Mouse (Mus musculus) c-Kit-positive CD71-positive TER-119-positive erythroid progenitor cells, embryonic 14.5 days (primary cell): ENCODE measurements around the gene Pde10a.

ENCODE experiments used
- DNase-seq: peaks from one replicate; pipeline ENCODE4 v3.0.0-alpha.2; 2013; ENCODE audit warnings: low spot score

Pde10a gene

DNA sequence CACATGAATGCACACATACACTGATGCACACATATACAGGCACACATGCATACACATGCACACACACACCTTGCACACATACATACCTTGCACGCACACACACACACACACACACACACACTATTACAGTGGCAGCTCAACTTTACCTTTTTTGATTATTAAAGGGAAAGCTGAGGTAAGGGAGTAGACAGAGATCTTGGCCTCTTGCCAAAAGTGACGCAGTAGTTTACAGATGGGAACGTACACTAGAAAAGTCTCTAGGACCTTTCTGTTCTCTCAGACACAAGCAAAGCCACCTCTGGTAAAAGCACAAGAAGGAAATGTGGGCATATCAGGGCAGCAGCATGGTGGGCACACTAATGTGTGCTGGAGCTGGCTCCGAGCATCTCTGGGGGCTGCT is 317.5 kb downstream of the Pde10a start:
- DNase-seq: no peak

DNA sequence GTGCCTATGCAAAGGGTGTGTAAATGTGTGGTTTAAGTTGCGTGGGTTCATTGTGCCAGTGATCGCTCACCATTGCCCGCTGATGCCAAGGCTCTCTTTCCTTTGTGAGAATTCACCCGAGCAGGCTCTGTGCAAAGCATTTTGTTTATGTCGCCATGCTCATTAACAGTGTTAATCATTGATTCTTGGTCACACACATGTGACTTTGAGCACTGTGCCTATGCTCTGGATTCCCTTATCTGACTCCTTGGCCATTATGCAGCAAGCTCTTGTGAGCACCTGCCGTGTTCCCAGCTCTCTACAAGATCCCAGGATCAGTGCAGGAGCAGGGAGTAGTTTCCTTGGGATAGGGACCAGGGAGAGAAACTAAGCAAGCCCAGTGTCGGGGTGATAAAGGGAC is 318.8 kb downstream of the Pde10a start:
- no peak for DNase-seq

DNA sequence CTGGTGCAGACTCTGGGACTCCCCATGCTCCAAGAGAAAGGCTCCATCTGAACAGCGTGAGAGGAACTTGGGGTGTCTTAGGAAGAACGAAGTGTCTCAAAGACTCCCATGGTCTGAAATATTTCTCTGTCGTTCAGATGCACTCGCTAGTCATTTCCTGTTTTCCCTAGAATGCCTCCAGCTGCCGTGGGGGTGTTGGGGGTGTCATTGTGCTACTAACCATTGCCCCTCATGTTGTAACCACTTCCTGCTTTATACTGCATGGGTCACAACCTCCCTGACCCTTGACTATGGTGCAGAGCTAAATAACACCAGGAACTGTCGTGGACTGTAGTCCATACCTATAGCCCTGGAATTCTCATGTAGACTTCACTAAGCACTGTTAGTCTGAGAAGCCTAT is 321.3 kb downstream of the Pde10a start:
- DNase-seq: no peak

DNA sequence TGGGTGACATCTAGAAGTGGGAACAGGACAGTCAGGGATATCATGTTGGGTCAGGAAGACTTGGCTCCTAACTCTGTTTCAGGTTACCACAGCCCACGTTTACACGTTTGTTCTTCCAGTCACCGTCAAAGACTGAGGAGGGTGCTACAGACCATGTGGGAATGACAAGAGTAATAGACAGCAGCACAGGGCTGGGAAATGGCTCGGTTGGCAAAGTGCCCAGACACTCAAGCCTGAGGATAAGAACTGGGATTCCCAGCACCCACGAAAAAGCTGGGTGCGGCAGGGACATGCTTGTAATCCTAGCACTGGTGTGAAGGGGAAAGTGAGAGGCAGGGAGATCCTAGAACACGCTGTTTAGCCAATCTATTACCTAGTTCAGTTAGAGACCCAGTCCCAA is 322.4 kb downstream of the Pde10a start:
- DNase-seq: no peak

DNA sequence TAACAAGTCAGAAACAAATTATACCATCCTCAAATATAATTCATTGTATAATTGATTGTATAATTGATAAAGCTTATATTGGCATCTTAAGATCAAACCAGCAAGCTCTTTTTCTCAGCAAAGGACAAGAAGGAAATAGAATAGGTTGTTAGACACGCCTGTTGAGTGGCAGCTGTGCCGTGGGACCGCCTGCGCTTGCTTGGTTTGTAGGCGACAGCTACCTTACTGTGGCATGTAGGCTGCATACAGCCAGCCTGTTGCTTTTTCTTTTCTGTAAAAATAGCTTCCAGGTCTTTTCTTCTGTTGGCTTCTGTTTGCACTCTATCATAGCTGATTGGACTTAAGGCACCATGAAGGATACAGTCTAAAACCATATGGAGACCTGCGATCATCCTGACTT is 326.7 kb downstream of the Pde10a start:
- no peak for DNase-seq

DNA sequence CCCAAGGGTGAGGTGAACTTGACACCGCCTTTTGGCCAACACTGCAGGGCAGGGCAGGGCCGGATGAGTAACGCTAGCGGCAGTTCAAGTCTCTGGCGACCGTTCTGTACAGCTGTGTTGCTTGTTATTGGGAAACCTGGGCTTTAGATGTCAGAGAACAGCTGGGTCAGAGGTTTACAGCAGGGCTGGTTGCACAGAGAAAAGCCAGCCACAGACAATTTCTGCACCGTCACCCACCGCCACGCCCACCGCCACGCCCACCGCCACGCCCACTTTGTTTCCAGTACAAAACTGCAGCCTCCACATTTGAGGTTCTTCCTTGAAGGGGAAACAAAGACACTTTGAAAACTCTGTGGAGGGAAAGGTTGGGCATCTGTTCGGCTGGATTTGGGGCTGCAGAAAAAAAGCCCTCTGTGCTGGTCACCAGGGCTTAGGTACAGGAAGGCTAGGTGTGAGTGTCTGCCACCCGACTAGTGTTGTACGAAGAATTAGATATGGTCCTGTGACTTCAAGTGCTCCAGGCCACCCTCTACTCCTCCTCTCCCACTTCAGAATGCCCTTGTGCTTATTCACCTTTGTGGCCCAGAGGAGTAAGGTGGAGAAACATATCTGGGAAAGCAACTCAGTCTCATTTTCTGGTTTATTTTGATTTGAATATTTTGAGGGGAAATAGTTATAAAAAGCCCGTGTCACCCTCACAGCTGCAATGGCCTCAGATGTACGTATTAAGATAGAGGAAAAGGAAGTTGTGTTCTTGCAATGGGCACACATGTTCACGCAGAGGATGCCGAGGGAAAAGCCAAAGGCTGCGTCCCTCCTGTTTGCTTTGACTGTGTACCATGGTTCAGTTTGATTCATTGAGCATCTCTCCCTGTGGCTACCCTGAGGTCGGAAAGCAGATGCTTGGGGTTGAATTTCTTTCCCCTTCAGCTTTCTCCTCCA is 331.5 kb downstream of the Pde10a start:
- no peak for DNase-seq

DNA sequence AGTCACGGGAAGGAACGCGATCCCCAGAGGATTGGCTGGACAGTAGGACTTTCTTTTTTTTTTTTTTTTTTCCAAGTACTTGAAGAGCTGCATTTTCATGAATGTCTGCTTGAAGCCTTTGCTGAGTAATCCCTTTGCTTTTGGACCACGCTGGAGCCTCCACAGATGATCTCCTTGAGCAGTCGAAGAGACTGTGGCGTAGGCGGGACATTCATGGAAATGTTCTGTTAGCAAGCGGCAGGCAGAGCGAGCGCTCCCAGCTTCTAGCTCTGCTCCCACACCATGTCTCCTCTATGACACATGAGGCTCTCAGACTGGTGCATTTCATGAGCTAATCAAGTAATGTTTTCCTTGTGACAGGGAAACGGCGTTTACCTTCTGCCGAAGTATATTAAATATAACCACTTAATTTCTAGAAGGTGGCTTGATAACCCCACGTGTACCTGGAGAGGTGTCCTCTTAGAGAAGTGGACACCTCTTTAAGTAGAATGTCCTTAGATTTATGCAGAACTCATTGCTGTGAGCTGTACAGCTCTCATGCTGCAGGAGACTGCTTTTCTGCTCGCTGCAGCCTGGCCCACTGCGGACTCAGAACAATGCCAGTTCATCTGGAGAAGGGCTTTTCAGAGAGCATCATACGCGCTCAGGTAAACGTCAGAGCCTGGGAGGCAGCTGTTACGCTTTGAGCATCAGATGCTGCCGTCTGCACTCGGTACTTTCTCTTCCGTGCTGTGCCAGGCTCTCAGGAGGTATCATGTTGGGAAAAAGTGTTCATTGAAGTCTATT is 333.7 kb downstream of the Pde10a start:
- no peak for DNase-seq

DNA sequence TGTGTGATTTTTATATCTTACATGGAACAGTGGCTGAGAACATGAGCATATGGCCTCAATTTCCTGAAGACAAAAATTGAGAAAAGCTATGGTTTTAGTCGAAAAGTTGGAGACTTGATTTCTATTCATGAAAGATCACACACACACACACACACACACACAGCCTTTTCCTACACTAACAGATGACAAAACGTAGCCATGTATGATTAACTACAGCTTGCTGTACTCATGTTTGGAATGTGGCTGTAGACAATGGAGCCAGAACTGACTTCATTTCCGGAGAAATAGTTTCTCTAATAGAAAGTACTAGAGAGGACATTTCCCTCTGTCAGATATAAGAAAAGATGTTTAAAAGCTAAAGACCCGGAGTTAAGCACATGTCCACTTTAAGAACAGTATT is 334.3 kb downstream of the Pde10a start:
- no peak for DNase-seq

DNA sequence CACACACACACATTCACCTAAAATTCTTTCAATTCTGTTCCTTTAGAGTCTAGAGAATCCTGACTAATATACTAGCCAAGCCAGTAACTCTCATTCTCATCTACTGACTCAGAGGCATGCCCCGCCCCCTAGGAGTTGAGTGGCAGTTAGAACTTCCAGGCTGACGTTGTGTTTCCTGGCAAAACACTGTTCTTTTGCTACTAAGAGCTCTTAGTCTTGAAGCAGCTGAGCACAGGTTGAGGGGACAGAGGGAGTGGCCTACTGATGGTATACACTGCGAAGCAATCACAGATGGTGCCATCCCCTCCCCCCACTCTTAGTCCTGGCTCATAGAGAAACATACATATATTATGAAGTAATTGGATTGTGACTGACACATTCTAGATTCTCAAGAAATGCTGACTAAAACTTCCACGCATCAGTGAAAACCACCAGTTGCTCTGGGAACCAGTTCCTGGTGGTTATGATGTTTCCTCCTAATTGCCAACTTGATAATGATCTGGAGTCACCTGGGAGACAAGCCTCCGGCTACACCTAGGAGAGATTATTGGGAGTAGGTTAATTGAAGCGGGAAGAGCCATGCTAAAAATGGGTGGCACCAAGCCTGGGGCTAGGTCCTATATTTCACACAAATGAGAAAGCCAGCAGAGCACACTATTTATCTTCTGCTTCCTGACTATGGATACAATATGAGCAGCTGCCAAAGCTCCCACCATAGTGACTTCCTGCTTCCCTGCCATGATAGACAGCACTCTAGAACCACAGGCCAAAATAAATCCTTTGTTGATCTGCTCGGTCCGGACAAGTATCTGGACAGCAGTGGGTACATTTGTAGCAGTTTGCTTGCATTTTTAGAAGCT is 339.7 kb downstream of the Pde10a start:
- DNase-seq: no peak

DNA sequence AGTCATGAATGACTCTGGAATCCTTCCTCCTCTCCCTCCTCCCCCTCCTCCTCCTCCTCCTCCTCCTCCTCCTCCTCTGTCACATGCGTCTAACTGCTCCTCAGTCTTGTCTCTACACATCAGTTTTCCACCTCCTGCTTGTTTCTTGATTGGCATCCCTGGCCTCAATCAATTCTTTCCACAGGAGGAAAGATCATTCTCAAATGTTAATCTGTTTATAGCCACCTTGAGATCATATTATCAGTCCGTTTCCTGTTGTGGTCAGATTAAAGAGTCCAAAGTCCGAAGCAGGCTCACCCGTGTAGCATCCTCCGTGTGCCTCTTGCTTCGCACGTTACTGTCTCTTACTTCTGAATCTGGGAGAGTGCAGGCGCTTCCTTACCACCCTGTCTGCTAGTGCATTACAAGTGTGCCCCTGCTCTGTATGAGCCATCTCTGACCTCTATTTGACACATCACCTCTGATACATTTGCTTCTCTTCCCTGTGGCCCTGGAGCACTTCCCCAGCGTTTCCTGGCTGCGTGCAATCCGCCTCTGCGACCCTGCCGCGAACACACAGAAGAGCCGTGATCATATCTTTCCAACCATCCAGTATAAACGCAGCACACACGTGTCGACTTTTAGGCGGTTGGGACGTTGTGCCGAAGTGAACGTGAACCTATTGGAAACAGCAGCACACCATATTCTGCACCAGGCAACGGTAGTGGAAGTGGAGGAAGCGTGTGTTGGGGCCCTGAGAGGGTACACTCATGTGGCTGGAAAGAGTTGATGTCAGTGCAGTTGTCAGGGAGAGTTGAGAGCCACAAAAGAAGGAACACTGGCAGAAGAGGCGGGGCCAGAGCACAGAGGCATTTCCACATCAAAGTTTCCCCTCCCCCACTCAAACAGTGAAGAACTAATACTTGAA is 342.4 kb downstream of the Pde10a start:
- no peak for DNase-seq

DNA sequence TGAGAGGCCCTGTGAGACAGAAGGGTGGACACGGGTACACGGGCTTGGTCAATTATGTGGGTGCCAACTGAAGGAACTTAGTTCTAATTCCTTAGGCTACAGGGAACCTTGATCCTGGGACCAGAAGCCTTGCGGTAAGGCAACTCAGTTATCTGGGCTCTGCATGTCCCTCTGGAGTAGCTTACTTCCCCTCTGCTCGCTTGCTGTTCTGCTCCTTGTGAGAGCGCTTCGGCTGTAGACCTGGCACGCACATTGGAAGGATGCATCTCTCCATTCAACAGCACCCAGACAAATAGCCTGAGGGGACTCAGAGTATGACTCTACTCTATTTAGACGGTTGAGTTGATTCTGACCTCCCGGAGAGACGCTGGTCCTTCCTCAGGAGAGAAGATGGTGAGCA is 344.1 kb downstream of the Pde10a start:
- DNase-seq: no peak

DNA sequence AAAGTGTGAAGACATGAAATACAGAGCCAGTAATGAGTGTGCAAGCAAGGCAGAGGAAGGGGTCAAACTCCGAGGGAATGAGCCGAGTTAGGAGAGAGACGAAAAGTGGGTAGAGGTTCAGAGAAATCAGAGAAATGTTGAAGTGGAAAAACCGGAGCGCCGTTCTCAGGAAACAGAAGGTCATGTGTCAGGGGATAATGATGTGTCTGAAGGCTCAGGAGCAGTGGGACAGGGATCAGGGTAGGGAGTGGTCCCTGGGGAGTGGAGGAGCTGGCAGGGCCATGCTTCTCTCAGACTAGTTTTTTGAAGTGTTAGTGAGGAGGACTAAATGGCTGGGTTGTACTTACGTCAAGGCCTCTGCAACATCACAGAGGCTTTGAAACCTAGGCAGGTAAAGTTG is 345.7 kb downstream of the Pde10a start:
- DNase-seq: no peak

DNA sequence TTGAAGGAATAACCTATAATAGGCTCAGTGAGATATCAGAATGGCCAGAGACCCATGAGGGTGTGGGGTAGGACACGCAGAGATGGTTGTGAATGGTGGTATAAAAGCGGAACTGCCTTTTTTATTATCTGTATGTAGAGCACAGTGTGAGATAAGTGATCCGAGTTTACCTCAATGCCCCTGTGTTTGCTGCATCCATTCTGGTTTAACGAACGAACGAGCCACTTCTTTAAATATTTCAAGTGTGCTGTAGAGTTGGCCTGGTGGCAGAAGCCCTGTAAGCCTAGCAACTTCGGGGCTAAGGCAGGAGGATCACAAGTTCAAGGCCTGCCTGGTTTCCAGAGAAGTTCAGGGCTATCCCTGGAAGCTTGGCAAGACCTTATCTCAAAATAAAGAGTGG is 346.2 kb downstream of the Pde10a start:
- no peak for DNase-seq

DNA sequence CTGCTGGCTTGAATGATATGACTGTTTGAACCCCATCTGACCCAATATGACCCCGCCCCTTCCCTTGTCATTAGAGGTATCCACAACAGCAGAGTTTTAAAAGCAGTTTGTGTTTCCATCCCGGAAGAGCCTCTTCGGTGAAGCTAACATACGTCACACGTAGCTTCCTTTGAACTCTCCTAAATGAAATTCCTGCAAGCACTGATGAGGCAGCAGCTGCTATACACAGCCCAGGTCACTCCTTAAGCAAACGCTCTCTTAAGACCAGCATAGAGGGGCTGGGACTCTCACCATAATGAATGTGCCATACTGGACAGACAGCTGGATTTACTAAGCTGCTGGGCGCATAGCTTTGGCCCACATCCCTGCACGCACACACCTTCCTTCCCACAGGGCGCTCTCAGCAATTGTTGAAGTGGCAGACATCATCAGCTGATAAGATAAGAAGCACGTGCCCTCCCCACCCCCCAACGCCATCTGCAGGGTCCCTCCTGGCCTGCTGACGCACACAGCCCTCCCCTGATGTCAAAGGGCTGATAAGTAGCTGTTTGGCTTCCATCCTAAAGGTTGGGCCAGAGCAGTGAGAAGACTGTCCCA is 346.9 kb downstream of the Pde10a start:
- no peak for DNase-seq

DNA sequence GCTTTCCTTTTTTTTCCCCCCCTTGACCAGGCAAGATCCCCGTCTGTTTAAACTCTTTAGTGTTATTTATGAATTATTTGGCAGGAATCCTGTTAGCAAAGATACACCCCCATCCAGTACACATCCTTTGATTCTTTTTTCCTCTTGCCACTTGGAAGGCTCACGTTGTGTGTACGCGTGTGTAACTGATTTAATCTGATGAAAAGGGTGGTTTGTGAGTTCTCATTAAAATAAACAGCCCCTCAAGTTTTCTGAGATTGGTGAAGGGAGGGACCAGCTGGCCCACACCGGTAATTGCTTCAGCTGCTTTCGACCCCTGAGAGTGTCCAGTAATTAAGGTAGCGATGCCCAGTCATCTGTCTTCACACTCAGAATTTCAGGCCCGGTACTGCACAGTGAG is 347.4 kb downstream of the Pde10a start:
- no peak for DNase-seq

DNA sequence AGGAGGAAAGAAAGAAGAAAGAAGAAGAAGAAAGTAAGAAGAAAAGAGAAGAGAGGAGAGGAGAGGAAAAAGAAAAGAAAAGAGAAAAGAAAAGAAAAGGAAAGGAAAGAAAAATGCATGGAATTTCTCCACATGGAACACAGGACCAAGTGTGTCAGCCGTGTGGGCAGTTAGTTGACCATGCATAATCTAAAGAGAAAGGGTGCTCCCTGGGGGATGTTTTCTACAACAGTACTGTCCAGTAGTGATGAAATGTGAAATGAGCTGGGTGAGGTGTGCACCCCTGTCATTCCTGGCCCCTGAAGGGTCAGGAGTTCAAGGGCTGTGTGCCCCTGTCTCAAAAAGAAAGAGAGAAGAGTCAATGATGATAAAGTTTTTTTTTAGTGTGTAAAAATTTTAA is 352.9 kb downstream of the Pde10a start:
- DNase-seq: no peak

DNA sequence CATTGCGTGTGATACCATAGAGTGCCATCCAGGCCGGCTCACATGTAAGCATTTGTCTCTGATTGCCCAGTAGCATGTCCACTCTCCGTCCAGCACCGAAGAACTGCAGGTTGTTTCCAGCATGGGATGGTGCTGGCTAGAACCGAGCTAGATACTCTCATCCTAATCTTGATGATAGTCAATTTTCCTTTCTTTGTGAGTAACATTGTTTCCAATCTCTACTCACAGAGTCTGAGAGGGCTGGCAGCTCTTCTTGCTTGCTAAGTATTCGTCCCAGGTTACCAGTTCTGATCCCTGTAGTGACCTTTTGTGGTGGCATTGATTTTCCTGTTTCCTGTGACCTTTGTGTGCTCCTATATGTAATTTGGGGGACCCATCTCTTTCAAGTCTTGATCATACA is 356.5 kb downstream of the Pde10a start:
- DNase-seq: no peak

DNA sequence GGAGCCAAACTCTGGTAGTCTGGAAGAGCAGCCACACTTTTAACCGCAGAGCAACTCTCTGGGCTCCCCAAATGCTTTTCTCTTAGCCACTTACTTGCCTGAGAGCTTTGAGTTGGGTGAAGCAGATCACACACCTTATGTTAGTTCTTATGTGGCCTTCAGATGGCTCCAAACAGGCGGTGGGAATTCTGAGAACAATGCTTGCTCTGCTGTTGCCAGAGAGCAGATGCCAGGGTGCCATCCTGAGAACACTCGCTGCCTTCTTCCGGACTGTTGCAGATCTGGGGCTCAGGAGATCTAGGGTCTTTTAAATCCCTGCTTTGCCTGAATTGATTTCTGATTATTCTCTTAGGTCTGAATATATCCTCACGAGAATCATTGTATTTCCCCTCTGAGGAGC is 359.5 kb downstream of the Pde10a start:
- DNase-seq: no peak

DNA sequence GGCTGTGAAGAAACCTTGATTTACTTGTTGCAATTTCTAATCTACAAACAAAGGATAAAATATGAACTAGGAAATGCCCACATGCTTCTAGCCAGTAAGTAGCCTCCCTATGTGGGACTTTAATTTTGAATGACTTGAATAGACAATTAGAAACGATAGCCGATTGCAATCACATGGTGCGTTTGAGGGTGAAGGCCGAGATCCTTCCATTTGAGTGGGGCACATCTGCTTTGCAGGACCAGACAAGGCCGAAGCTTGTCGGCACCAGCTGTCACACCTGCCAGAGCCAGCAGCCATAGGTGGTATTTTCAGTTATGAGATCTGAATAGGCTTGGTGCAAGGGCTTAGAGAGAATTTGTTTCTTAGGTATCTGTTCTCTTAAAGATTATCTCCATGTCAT is 360.7 kb downstream of the Pde10a start:
- DNase-seq: no peak

DNA sequence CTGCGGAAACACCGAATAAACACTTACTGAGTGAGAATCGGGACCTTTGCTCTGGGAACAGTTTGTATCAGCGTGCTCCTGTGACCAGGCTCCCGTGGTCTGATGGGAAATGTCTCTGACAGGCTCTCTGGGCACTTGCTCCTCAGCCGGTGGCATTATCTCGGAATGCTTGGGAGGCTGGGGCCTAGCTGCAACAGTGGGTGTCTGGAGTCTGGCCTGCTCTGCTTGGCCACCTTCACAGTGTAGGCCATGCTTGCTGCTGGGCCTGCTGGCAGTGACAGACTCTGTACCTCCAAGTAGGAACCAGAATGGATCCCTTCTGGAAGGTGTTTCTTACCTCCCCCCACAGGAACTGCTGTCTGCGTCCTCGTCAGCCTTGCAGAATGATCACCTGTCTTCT is 362.9 kb downstream of the Pde10a start:
- DNase-seq: no peak

DNA sequence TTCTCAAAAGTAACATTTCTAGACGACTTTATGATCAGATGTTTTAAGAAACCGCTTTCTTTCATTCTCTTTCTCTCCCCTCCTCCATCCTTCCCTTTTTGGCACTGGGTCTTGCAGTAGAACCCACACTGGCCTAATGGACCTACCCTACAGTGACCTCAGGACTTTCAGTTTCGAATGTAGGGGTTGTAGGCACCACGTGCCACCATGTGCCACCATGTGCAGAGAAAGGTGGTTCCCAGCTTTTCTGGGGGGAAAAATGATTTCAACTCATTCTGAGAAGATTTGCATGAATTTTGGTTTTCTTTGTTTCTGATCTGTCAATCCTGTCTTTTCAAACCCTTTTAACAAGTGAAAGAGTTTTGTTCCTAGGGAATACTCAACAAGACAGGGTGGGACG is 363.5 kb downstream of the Pde10a start:
- no peak for DNase-seq
